Mouse (Mus musculus): ENCODE measurements around the gene Gpr108. TPM values are rescaled to one million over a fixed set of nuclear protein-coding genes. Genes with fewer than 3 reads are reported as not detected.

Gpr108 gene
- polyA plus RNA-seq (2014; fragmentation: Nextera tagmentation; extraction: Ambion mirVana) = 32.8 and 36.8 TPM in 2 replicates

DNA sequence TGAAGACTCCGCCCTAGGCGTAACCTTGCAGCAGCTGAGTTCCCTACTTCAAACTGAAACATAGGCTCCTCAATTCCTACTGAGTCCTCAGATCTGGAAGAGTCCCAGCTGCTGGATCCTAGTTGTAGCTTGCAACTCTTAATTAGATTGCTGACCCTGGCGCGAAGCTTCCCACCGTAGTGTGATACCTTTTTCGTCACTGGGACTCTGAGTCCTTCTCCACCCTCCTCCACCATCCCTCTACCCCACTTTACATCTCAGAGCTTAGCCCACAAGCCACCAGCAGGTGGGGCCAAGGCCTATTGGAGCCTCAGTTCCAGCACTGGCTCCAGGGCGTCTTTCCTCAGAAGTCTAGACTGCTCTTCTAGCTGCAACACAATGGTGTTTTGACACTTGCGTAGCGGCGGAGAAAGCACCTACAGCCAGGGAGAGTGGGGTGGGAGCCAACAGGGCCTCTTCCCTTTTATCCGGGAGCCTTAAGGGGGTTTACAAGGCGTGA is at the start of gene Gpr108:
Gene Gpr108 (minus strand): TSS at position 246 of the 499 bp plus-strand sequence.
- ATAC-seq (ENCODE audit: low FRiP score, low TSS enrichment) = peak; percentile 63
- H3K4me3 ChIP-seq (ENCODE audit: low read length) = peak within 1 kb of the TSS; percentile 73
- H3K9me3 ChIP-seq (ENCODE audit: control insufficient read depth, low read length) = no peaks in the 10 kb centered on the region
- peaks cover 21% of the 10 kb centered on the region; the same call in 1 of the 2 replicates for H3K4me1 ChIP-seq (ENCODE audit: control insufficient read depth, insufficient read depth, low read length)
- peak within 1 kb of the TSS; percentile 89 for H3K4me2 ChIP-seq (replicated peaks; ENCODE audit: low read depth, low read length)
- H3K36me3 ChIP-seq (ENCODE audit: control insufficient read depth, insufficient read depth, low read length) = peaks cover 11% of the 10 kb centered on the region; the same call in 1 of the 2 replicates
- peak within 1 kb of the TSS; percentile 78 for H3K9ac ChIP-seq (ENCODE audit: low read depth, low read length)
- peak within 1 kb of the TSS; percentile 86 for H3K27ac ChIP-seq (ENCODE audit: low read depth, low read length)
- no peaks in the 10 kb centered on the region for H3K27me3 ChIP-seq (ENCODE audit: control insufficient read depth, insufficient read depth, low read length)
- under 1% methylated on average over 12 of the region's 12 CpGs for WGBS

DNA sequence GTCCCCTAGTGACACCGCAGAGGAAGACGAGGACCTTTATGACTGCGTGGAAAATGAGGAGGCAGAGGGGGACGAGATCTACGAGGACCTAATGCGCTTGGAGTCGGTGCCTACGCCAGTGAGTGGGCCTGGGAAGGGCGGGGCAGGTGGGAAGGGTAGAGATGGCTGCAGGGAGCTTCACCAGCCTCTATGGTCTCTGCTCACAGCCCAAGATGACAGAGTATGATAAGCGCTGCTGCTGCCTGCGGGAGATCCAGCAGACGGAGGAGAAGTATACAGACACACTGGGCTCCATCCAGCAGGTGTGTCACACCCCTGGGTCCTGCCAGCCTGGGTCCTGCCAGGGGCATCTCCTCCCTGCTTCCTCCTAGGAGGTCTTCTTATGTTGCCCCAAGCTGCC is 48.8 kb upstream of the Gpr108 start:
- ATAC-seq (ENCODE audit: low FRiP score, low TSS enrichment) = no peak
- Histone ChIP-seq H3K9ac (ENCODE audit: low read depth, low read length) (no peak overlapping the region), H3K36me3 (ENCODE audit: control insufficient read depth, insufficient read depth, low read length) (no peaks in the 10 kb centered on the region), H3K9me3 (ENCODE audit: control insufficient read depth, low read length) (no peaks in the 10 kb centered on the region), H3K27me3 (ENCODE audit: control insufficient read depth, insufficient read depth, low read length) (no peaks in the 10 kb centered on the region), H3K4me2 (replicated peaks; ENCODE audit: low read depth, low read length) (no peak overlapping the region), H3K27ac (ENCODE audit: low read depth, low read length) (no peak overlapping the region), H3K4me3 (ENCODE audit: low read length) (no peak overlapping the region), H3K4me1 (ENCODE audit: control insufficient read depth, insufficient read depth, low read length) (no peaks in the 10 kb centered on the region)
- WGBS = 83% methylated on average over 12 of the region's 12 CpGs

DNA sequence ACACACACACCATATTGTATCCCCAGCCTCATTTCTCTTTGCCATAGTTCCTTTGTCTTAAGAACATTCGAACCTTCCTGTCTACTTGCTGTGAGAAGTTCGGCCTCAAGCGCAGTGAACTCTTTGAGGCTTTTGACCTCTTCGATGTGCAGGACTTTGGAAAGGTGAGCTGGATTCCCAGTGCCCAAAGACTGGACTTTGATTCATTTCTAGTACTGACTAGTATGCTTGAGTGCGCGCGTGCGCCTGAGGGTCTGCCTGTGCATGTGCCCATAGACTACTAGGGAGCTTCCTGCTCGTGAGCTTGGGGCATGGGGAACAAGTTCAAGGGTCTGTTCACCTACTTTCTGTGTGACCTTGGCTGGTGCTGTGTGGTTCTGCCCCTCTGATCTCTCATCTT is 47.7 kb upstream of the Gpr108 start:
- H3K4me1 ChIP-seq (ENCODE audit: control insufficient read depth, insufficient read depth, low read length) = no peaks in the 10 kb centered on the region
- ATAC-seq (ENCODE audit: low FRiP score, low TSS enrichment) = no peak
- no peaks in the 10 kb centered on the region for H3K27me3 ChIP-seq (ENCODE audit: control insufficient read depth, insufficient read depth, low read length)
- no peaks in the 10 kb centered on the region for H3K36me3 ChIP-seq (ENCODE audit: control insufficient read depth, insufficient read depth, low read length)
- H3K4me2 ChIP-seq (replicated peaks; ENCODE audit: low read depth, low read length) = no peak overlapping the region
- H3K27ac ChIP-seq (ENCODE audit: low read depth, low read length) = no peak overlapping the region
- H3K9ac ChIP-seq (ENCODE audit: low read depth, low read length) = no peak overlapping the region
- no peaks in the 10 kb centered on the region for H3K9me3 ChIP-seq (ENCODE audit: control insufficient read depth, low read length)
- 92% methylated on average over 9 of the region's 9 CpGs for WGBS
- no peak overlapping the region for H3K4me3 ChIP-seq (ENCODE audit: low read length)

DNA sequence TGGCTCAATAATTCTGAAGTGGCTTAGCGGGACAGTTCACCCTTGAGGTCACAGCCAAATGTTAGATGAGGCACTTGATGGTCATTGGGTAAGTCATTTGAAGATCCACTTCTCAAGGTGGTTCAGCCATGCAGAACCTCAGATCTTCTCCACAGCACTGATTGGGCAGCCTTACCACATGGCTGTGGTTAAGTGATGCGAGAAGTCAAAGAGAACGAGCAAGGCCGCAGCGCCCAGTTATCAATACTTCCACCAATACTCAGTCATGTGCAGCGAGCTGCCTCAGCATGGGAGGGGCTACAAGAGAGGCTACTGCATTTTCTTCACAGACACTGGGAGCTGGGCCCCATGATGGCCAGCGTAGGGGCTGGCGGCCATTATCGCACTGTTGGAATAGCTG is 44.7 kb upstream of the Gpr108 start:
- H3K4me1 ChIP-seq (ENCODE audit: control insufficient read depth, insufficient read depth, low read length) = no peaks in the 10 kb centered on the region
- no peaks in the 10 kb centered on the region for H3K9me3 ChIP-seq (ENCODE audit: control insufficient read depth, low read length)
- no peak overlapping the region for H3K4me2 ChIP-seq (replicated peaks; ENCODE audit: low read depth, low read length)
- ATAC-seq (ENCODE audit: low FRiP score, low TSS enrichment) = no peak
- no peak overlapping the region for H3K27ac ChIP-seq (ENCODE audit: low read depth, low read length)
- no peak overlapping the region for H3K4me3 ChIP-seq (ENCODE audit: low read length)
- H3K27me3 ChIP-seq (ENCODE audit: control insufficient read depth, insufficient read depth, low read length) = no peaks in the 10 kb centered on the region
- H3K36me3 ChIP-seq (ENCODE audit: control insufficient read depth, insufficient read depth, low read length) = no peaks in the 10 kb centered on the region
- 86% methylated on average over 9 of the region's 9 CpGs for WGBS
- H3K9ac ChIP-seq (ENCODE audit: low read depth, low read length) = no peak overlapping the region

DNA sequence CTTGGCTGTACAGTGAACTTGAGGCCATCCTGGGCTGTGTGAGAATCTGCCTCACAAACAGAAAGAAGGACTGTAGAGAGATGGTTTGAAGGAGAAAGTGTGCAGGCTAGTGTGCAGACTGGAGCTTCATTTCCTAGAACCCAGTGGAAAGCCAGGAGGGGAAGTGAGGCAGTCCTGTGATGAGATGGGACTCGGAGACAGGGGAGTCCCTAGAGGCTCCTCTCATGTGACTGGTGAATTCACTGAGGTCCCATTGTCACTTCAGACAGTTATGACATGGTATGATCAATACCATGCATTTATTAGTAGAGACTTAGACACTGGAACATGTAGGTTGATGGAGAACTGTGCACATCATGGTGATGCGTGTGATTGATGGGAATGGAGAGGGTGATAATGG is 44.1 kb upstream of the Gpr108 start:
- 93% methylated on average over 2 of the region's 2 CpGs for WGBS
- no peak for ATAC-seq (ENCODE audit: low FRiP score, low TSS enrichment)
- Histone ChIP-seq H3K4me1 (ENCODE audit: control insufficient read depth, insufficient read depth, low read length) (no peaks in the 10 kb centered on the region), H3K36me3 (ENCODE audit: control insufficient read depth, insufficient read depth, low read length) (no peaks in the 10 kb centered on the region), H3K27me3 (ENCODE audit: control insufficient read depth, insufficient read depth, low read length) (no peaks in the 10 kb centered on the region), H3K4me2 (replicated peaks; ENCODE audit: low read depth, low read length) (no peak overlapping the region), H3K4me3 (ENCODE audit: low read length) (no peak overlapping the region), H3K9me3 (ENCODE audit: control insufficient read depth, low read length) (no peaks in the 10 kb centered on the region), H3K9ac (ENCODE audit: low read depth, low read length) (no peak overlapping the region), H3K27ac (ENCODE audit: low read depth, low read length) (no peak overlapping the region)

DNA sequence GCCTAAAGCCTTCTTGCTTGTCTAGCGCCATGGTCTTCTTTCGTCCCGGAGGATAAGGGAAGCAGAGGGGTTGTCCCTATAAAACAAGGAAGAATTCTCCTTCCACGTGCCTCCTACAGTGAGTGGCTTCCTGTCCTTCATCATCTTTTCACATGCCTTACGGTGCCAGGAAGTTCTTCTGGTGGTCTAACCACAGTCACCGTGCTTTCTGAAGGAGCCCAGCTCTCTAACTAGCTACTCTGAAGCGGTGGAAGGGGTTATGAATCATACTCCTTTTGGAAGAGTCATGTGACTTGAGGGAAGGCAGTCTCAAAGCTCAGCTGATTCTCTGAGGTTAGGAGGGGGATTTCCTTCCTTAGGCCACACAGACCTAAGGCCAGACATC is 42.4 kb upstream of the Gpr108 start:
- no peaks in the 10 kb centered on the region for H3K4me1 ChIP-seq (ENCODE audit: control insufficient read depth, insufficient read depth, low read length)
- H3K4me3 ChIP-seq (ENCODE audit: low read length) = no peak overlapping the region
- no peaks in the 10 kb centered on the region for H3K9me3 ChIP-seq (ENCODE audit: control insufficient read depth, low read length)
- H3K27me3 ChIP-seq (ENCODE audit: control insufficient read depth, insufficient read depth, low read length) = no peaks in the 10 kb centered on the region
- no peak overlapping the region for H3K4me2 ChIP-seq (replicated peaks; ENCODE audit: low read depth, low read length)
- no peak for ATAC-seq (ENCODE audit: low FRiP score, low TSS enrichment)
- no peaks in the 10 kb centered on the region for H3K36me3 ChIP-seq (ENCODE audit: control insufficient read depth, insufficient read depth, low read length)
- WGBS = 89% methylated on average over 7 of the region's 7 CpGs
- no peak overlapping the region for H3K27ac ChIP-seq (ENCODE audit: low read depth, low read length)
- H3K9ac ChIP-seq (ENCODE audit: low read depth, low read length) = no peak overlapping the region

DNA sequence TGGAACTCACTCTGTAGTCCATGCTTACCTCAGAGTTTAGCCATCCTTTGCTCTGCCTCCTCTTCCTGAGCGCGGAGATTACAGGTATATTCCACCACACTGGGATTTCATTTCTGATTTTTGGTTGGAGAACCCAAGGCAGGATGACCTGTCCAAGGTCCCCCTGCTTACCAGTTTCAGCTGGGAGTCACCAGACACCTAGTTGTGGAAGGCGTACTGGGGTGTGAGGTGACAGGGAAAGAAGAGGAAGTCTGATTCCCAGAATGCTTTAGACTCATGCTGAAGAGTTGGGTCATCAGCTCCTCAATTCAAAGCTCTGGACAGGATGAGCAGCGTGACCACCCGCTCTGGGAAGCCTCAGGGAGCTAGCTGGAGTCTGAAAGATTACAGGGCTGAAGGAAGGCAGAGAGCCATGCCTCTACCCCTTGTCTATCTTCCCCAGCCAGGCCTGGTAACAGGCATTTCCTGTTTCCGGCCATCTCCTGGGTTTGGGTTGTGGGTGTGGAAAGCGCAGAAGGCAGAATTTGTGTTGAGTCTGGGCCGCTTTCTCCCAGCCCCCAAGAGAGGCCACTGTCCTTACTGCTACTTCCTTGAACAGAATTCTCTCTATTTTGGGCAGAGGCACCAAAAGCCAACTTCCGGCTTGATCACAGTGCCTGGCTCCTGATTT is 41.9 kb upstream of the Gpr108 start:
- no peak for ATAC-seq (ENCODE audit: low FRiP score, low TSS enrichment)
- Histone ChIP-seq H3K4me2 (replicated peaks; ENCODE audit: low read depth, low read length) (no peak overlapping the region), H3K9ac (ENCODE audit: low read depth, low read length) (no peak overlapping the region), H3K9me3 (ENCODE audit: control insufficient read depth, low read length) (no peaks in the 10 kb centered on the region), H3K27ac (ENCODE audit: low read depth, low read length) (no peak overlapping the region), H3K4me1 (ENCODE audit: control insufficient read depth, insufficient read depth, low read length) (no peaks in the 10 kb centered on the region), H3K4me3 (ENCODE audit: low read length) (no peak overlapping the region), H3K27me3 (ENCODE audit: control insufficient read depth, insufficient read depth, low read length) (no peaks in the 10 kb centered on the region), H3K36me3 (ENCODE audit: control insufficient read depth, insufficient read depth, low read length) (no peaks in the 10 kb centered on the region)
- 83% methylated on average over 9 of the region's 9 CpGs for WGBS

DNA sequence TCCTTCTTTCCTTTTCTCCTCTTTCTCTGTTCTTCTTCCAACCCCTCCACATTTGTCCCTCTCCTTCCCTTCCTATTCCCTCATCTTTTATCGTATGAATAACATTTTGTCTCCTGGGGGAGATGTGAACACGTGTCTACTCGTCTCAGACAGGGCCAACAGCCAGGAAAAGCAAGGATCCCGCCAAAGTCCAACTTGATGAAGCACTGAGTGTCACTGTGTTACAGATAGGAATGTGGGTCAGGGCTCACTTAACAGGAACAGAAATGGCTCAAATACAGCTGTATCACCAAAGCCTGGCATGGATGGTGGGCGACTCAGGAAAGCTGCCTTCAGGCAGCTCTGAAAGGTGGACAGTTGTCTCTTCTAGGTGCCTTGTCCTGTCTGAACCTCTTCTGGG is 41.0 kb upstream of the Gpr108 start:
- Histone ChIP-seq H3K9ac (ENCODE audit: low read depth, low read length) (no peak overlapping the region), H3K36me3 (ENCODE audit: control insufficient read depth, insufficient read depth, low read length) (no peaks in the 10 kb centered on the region), H3K27me3 (ENCODE audit: control insufficient read depth, insufficient read depth, low read length) (no peaks in the 10 kb centered on the region), H3K4me3 (ENCODE audit: low read length) (no peak overlapping the region), H3K27ac (ENCODE audit: low read depth, low read length) (no peak overlapping the region), H3K9me3 (ENCODE audit: control insufficient read depth, low read length) (no peaks in the 10 kb centered on the region), H3K4me2 (replicated peaks; ENCODE audit: low read depth, low read length) (no peak overlapping the region), H3K4me1 (ENCODE audit: control insufficient read depth, insufficient read depth, low read length) (no peaks in the 10 kb centered on the region)
- no peak for ATAC-seq (ENCODE audit: low FRiP score, low TSS enrichment)
- WGBS = 73% methylated on average over 5 of the region's 5 CpGs

DNA sequence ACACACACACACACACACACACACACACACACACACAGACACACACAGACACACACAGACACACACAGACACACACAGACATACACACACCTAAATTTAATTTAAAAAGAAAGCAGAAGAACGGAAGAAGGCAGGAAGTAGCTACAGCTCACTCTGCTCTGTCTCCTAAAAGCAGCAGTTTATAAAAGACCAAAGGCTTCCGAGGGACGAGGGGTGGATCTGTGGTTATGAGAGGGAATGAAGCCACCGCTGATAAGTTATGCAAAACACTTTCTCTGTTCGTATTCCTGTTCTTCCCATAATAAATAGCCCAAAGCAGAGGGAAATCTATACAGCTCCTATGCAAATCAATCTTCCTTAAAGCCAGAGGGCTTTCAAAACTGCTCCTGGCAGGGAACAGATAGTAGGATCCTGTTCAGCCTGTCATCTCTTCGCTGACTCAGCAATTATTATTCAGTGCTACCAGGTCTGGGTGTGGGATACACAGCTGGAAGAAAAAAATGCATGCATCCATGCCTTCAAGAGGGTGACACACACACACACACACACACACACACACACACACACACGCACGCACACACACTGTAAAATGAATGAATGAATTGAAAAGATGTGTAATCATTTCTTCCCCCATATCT is 38.6 kb upstream of the Gpr108 start:
- WGBS = 80% methylated on average over 8 of the region's 8 CpGs
- no peaks in the 10 kb centered on the region for H3K4me1 ChIP-seq (ENCODE audit: control insufficient read depth, insufficient read depth, low read length)
- no peaks in the 10 kb centered on the region for H3K9me3 ChIP-seq (ENCODE audit: control insufficient read depth, low read length)
- H3K4me3 ChIP-seq (ENCODE audit: low read length) = no peak overlapping the region
- no peak for ATAC-seq (ENCODE audit: low FRiP score, low TSS enrichment)
- H3K27ac ChIP-seq (ENCODE audit: low read depth, low read length) = no peak overlapping the region
- no peak overlapping the region for H3K9ac ChIP-seq (ENCODE audit: low read depth, low read length)
- H3K36me3 ChIP-seq (ENCODE audit: control insufficient read depth, insufficient read depth, low read length) = no peaks in the 10 kb centered on the region
- H3K4me2 ChIP-seq (replicated peaks; ENCODE audit: low read depth, low read length) = no peak overlapping the region
- no peaks in the 10 kb centered on the region for H3K27me3 ChIP-seq (ENCODE audit: control insufficient read depth, insufficient read depth, low read length)

Measured in kidney, embryonic 14.5 days (tissue).